Mouse (Mus musculus): ENCODE measurements around the gene Mthfs. TPM values are rescaled to one million over a fixed set of nuclear protein-coding genes. Genes with fewer than 3 reads are reported as not detected.

Gene Mthfs
- total and polyA plus RNA-seq, 2 experiments from 2014 or later, result 12.3 to 19.7 TPM

GRCm38 (mm10) chr9:89253400-89253799, 42.9 kb downstream of the Mthfs start:
- ATAC-seq (ENCODE audit: insufficient read depth, low read depth), result no peak
- Histone ChIP-seq H3K9ac (replicated peaks; ENCODE audit: low read depth, low read length) (no peak overlapping the region), H3K36me3 (replicated peaks; ENCODE audit: control insufficient read depth, insufficient read depth, low read length) (no peaks in the 10 kb centered on the region), H3K27ac (ENCODE audit: low read depth) (no peak overlapping the region), H3K4me1 (ENCODE audit: control insufficient read depth, insufficient read depth) (no peaks in the 10 kb centered on the region), H3K27me3 (ENCODE audit: control insufficient read depth, insufficient read depth, low read length) (no peaks in the 10 kb centered on the region), H3K4me3 (ENCODE audit: low read depth, low read length) (no peak overlapping the region), H3K4me2 (ENCODE audit: low read depth, low read length) (no peak overlapping the region), H3K9me3 (replicated peaks; ENCODE audit: control insufficient read depth, low read length) (no peaks in the 10 kb centered on the region)
- TF ChIP-seq CTCF (IDR thresholded peaks at IDR 0.05; ENCODE audit: low read depth) (no peak), EP300 (IDR thresholded peaks at IDR 0.05; ENCODE audit: low read depth) (no peak)
- WGBS, result 70% methylated on average over 2 of the region's 2 CpGs
- no peak for DNase-seq (ENCODE audit: low spot score)

GRCm38 (mm10) chr9:89256556-89257335, 46.3 kb downstream of the Mthfs start:
- WGBS, result 79% methylated on average over 12 of the region's 12 CpGs

GRCm38 (mm10) chr9:89263968-89264367, 53.5 kb downstream of the Mthfs start:
- no peaks in the 10 kb centered on the region for H3K36me3 ChIP-seq (replicated peaks; ENCODE audit: control insufficient read depth, insufficient read depth, low read length)
- 86% methylated on average over 3 of the region's 3 CpGs for WGBS
- DNase-seq (ENCODE audit: low spot score) (no peak), ATAC-seq (ENCODE audit: insufficient read depth, low read depth) (no peak)
- H3K9ac ChIP-seq (replicated peaks; ENCODE audit: low read depth, low read length), result no peak overlapping the region
- no peak overlapping the region for H3K4me3 ChIP-seq (ENCODE audit: low read depth, low read length)
- no peak overlapping the region for H3K4me2 ChIP-seq (ENCODE audit: low read depth, low read length)
- H3K9me3 ChIP-seq (replicated peaks; ENCODE audit: control insufficient read depth, low read length), result no peaks in the 10 kb centered on the region
- H3K27ac ChIP-seq (ENCODE audit: low read depth), result no peak overlapping the region
- TF ChIP-seq EP300 (IDR thresholded peaks at IDR 0.05; ENCODE audit: low read depth) (no peak), CTCF (IDR thresholded peaks at IDR 0.05; ENCODE audit: low read depth) (no peak)
- H3K4me1 ChIP-seq (ENCODE audit: control insufficient read depth, insufficient read depth), result no peaks in the 10 kb centered on the region
- no peaks in the 10 kb centered on the region for H3K27me3 ChIP-seq (ENCODE audit: control insufficient read depth, insufficient read depth, low read length)

More at GRCm38 (mm10) chr9:89256556-89257335, 46.3 kb downstream of the Mthfs start:
- ATAC-seq (ENCODE audit: insufficient read depth, low read depth), result no peak
- DNase-seq (ENCODE audit: low spot score), result no peak
- Histone ChIP-seq H3K9ac (replicated peaks; ENCODE audit: low read depth, low read length) (no peak overlapping the region), H3K4me3 (ENCODE audit: low read depth, low read length) (no peak overlapping the region), H3K4me1 (ENCODE audit: control insufficient read depth, insufficient read depth) (no peaks in the 10 kb centered on the region), H3K27me3 (ENCODE audit: control insufficient read depth, insufficient read depth, low read length) (no peaks in the 10 kb centered on the region), H3K27ac (ENCODE audit: low read depth) (no peak overlapping the region), H3K4me2 (ENCODE audit: low read depth, low read length) (no peak overlapping the region), H3K9me3 (replicated peaks; ENCODE audit: control insufficient read depth, low read length) (no peaks in the 10 kb centered on the region), H3K36me3 (replicated peaks; ENCODE audit: control insufficient read depth, insufficient read depth, low read length) (no peaks in the 10 kb centered on the region)
- TF ChIP-seq CTCF (IDR thresholded peaks at IDR 0.05; ENCODE audit: low read depth), result no peak
- no peak for TF ChIP-seq EP300 (IDR thresholded peaks at IDR 0.05; ENCODE audit: low read depth)

- Histone ChIP-seq H3K4me2 (ENCODE audit: low read depth, low read length) (no peak overlapping the region), H3K27ac (ENCODE audit: low read depth) (no peak overlapping the region), H3K4me3 (ENCODE audit: low read depth, low read length) (no peak overlapping the region), H3K9ac (replicated peaks; ENCODE audit: low read depth, low read length) (no peak overlapping the region), H3K4me1 (ENCODE audit: control insufficient read depth, insufficient read depth) (no peaks in the 10 kb centered on the region), H3K36me3 (replicated peaks; ENCODE audit: control insufficient read depth, insufficient read depth, low read length) (no peaks in the 10 kb centered on the region), H3K9me3 (replicated peaks; ENCODE audit: control insufficient read depth, low read length) (no peaks in the 10 kb centered on the region), H3K27me3 (ENCODE audit: control insufficient read depth, insufficient read depth, low read length) (no peaks in the 10 kb centered on the region)
- TF ChIP-seq EP300 (IDR thresholded peaks at IDR 0.05; ENCODE audit: low read depth) (no peak), CTCF (IDR thresholded peaks at IDR 0.05; ENCODE audit: low read depth) (no peak)
- ATAC-seq (ENCODE audit: insufficient read depth, low read depth) (no peak), DNase-seq (ENCODE audit: low spot score) (no peak)
- 86% methylated on average over 1 of the region's 1 CpGs for WGBS
These were observed 54.1 kb downstream of the Mthfs start for GRCm38 (mm10) chr9:89264571-89264970.

GRCm38 (mm10) chr9:89267093-89267492, 56.6 kb downstream of the Mthfs start:
- DNase-seq (ENCODE audit: low spot score), result no peak
- no peak overlapping the region for H3K4me3 ChIP-seq (ENCODE audit: low read depth, low read length)
- H3K36me3 ChIP-seq (replicated peaks; ENCODE audit: control insufficient read depth, insufficient read depth, low read length), result no peaks in the 10 kb centered on the region
- H3K9me3 ChIP-seq (replicated peaks; ENCODE audit: control insufficient read depth, low read length), result no peaks in the 10 kb centered on the region
- TF ChIP-seq EP300 (IDR thresholded peaks at IDR 0.05; ENCODE audit: low read depth), result no peak
- TF ChIP-seq CTCF (IDR thresholded peaks at IDR 0.05; ENCODE audit: low read depth), result no peak
- no peak overlapping the region for H3K9ac ChIP-seq (replicated peaks; ENCODE audit: low read depth, low read length)
- H3K27me3 ChIP-seq (ENCODE audit: control insufficient read depth, insufficient read depth, low read length), result no peaks in the 10 kb centered on the region
- no peak overlapping the region for H3K4me2 ChIP-seq (ENCODE audit: low read depth, low read length)
- H3K27ac ChIP-seq (ENCODE audit: low read depth), result no peak overlapping the region
- no peak for ATAC-seq (ENCODE audit: insufficient read depth, low read depth)
- H3K4me1 ChIP-seq (ENCODE audit: control insufficient read depth, insufficient read depth), result no peaks in the 10 kb centered on the region
- 63% methylated on average over 4 of the region's 4 CpGs for WGBS

GRCm38 (mm10) chr9:89267572-89267971, 57.1 kb downstream of the Mthfs start:
- TF ChIP-seq CTCF (IDR thresholded peaks at IDR 0.05; ENCODE audit: low read depth) (no peak), EP300 (IDR thresholded peaks at IDR 0.05; ENCODE audit: low read depth) (no peak)
- Histone ChIP-seq H3K36me3 (replicated peaks; ENCODE audit: control insufficient read depth, insufficient read depth, low read length) (no peaks in the 10 kb centered on the region), H3K4me1 (ENCODE audit: control insufficient read depth, insufficient read depth) (no peaks in the 10 kb centered on the region), H3K27me3 (ENCODE audit: control insufficient read depth, insufficient read depth, low read length) (no peaks in the 10 kb centered on the region), H3K4me3 (ENCODE audit: low read depth, low read length) (no peak overlapping the region), H3K27ac (ENCODE audit: low read depth) (no peak overlapping the region), H3K4me2 (ENCODE audit: low read depth, low read length) (no peak overlapping the region), H3K9ac (replicated peaks; ENCODE audit: low read depth, low read length) (no peak overlapping the region), H3K9me3 (replicated peaks; ENCODE audit: control insufficient read depth, low read length) (no peaks in the 10 kb centered on the region)
- no peak for ATAC-seq (ENCODE audit: insufficient read depth, low read depth)
- DNase-seq (ENCODE audit: low spot score), result no peak
- WGBS, result 60% methylated on average over 5 of the region's 5 CpGs
